8 mouse cellular contexts compared by ENCODE assay signal in the genomic region with DNA sequence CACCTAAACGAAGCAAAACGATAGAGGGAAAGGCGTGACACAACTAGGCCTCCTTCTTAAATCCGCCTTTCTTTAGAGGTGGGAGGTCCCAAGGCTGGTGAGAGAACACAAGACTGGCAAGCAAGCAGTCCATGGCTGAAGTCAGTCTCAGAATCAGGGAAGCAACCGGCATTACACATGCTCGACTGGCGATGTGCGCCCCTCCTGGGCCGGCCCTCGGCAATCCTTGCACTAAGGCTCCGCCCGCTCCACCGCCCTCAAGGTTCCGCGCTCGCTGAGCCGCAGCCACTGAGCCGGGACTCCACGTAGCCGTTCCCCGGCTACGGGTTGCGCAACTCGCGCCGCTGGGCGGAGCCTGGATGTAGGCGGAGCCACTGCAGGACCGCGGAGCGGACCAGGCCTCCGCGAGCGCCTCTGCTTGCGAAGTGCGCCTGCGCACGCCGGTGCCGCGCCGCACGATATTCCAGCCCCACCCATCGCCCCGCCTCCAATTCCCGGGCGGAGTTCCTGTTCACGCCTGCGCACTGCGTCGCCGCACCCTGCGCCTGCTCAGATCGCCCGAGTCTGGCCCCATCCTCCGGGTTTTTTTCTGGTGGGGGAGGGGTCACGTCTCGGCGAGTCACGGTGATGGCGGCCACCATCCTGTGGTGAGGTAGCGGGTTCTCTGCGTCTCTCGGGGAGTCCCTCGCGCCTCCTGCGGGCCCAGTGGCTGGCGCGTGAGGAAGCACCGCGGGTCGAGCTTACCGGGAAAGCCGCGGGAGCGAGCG. TPM values are rescaled to one million over a fixed set of nuclear protein-coding genes. Genes with fewer than 3 reads are reported as not detected.
DNase-seq lines count a peak whose midpoint lies in the region; ATAC-seq lines count a peak whose summit lies in the region.

A gene (plus strand): TSS at position 592 of the 767 bp plus-strand sequence.

- peak; percentile 99 for ATAC-seq in hindbrain, embryonic 16.5 days

- H3K9me3 ChIP-seq in hindbrain, embryonic 16.5 days (ENCODE audit: control insufficient read depth, low read length) = no peaks in the 10 kb centered on the region

- peaks cover 43% of the 10 kb centered on the region for H3K79me2 ChIP-seq in macrophage (ENCODE audit: inconsistent target)

- peak within 1 kb of the TSS; percentile 80 for H3K4me2 ChIP-seq in hindbrain, embryonic 16.5 days (ENCODE audit: low read length)

- peak; percentile 100 for DNase-seq in T-cell, adult 2 months (ENCODE audit: low spot score)
- DNase-seq in cerebellum, postnatal 36 days = peak; percentile 100
- peak; percentile 100 for DNase-seq in gastrocnemius, adult 18-20 months (ENCODE audit: low spot score)
- DNase-seq in left cerebral cortex, adult 18-20 months (ENCODE audit: low spot score in 2 of 2) = peak; percentile 100
- peak; percentile 100 for DNase-seq in right cerebral cortex, adult 18-20 months
- peak; percentile 100 for DNase-seq in urinary bladder, postnatal 10 days (ENCODE audit: low spot score)

- peak within 1 kb of the TSS; percentile 96 for H3K27ac ChIP-seq in hindbrain, embryonic 16.5 days (ENCODE audit: low read depth, low read length)
- H3K27ac ChIP-seq in macrophage = peak within 1 kb of the TSS; percentile 71

- no peaks in the 10 kb centered on the region for H3K27me3 ChIP-seq in hindbrain, embryonic 16.5 days (replicated peaks; ENCODE audit: control insufficient read depth, insufficient read depth, low read length)

- H3K4me1 ChIP-seq in hindbrain, embryonic 16.5 days (ENCODE audit: control insufficient read depth, insufficient read depth, low read depth, low read length) = peaks cover 25% of the 10 kb centered on the region

- WGBS in hindbrain, embryonic 16.5 days = 0% methylated on average over 68 of the region's 77 CpGs
- WGBS in macrophage (ENCODE audit: missing documents) = under 1% methylated on average over 69 of the region's 77 CpGs

- H3K9ac ChIP-seq in hindbrain, embryonic 16.5 days (ENCODE audit: low read depth, low read length) = peak within 1 kb of the TSS; percentile 97

- no peaks in the 10 kb centered on the region for H3K36me3 ChIP-seq in hindbrain, embryonic 16.5 days (ENCODE audit: control insufficient read depth, insufficient read depth, low read length)
- H3K36me3 ChIP-seq in macrophage (ENCODE audit: inconsistent target) = no peaks in the 10 kb centered on the region

- H3K4me3 ChIP-seq in hindbrain, embryonic 16.5 days (ENCODE audit: low read length) = peak within 1 kb of the TSS; percentile 97
- peak within 1 kb of the TSS; percentile 71 for H3K4me3 ChIP-seq in macrophage (ENCODE audit: inconsistent target)

RNA-seq across cellular contexts. Expression of the gene that starts here (rescaled TPM):
- 100 to 1,000 TPM; 116 to 126 TPM for total RNA-seq in gastrocnemius, adult 18-20 months (2021)
- 85.4 and 88.0 TPM in 2 replicates for polyA plus RNA-seq in hindbrain, embryonic 16.5 days (2015; fragmentation: Nextera tagmentation; extraction: Ambion mirVana)
- total RNA-seq in left cerebral cortex, adult 18-20 months (2021) = 100 to 1,000 TPM; 196 to 198 TPM
- 100 to 1,000 TPM in 2 of 26 experiments, 10 to 100 TPM in 24; 34.1 to 107 (median 76.3) TPM for total RNA-seq in macrophage (2018; cell fraction: chromatin; rRNA removed)
- 100 to 1,000 TPM in 2 of 26 experiments, 10 to 100 TPM in 24; 74.3 to 106 (median 83.6) TPM for total RNA-seq in macrophage (2018; cell fraction: cytosol; rRNA removed)
- 10 to 100 TPM; 34.5 to 91.3 (median 68.6) TPM for total RNA-seq in macrophage (2018; cell fraction: nucleus; rRNA removed)
- polyA plus RNA-seq in macrophage (2018) = 67.1 to 167 TPM (median 101 TPM) in 3 replicates

Comparison
In these comparisons a context has a peak if more than half of its experiments do, and no peak if none do; other contexts are left out.
1. Peak in every context shown above with its lines: DNase-seq, ATAC-seq, H3K4me3 ChIP-seq and H3K27ac ChIP-seq.